ENCODE assay signal across 10 mouse cellular contexts in genomic region chr5:100871987-100872386, GRCm38 (mm10). TPM values are rescaled to one million over a fixed set of nuclear protein-coding genes. Genes with fewer than 3 reads are reported as not detected.
A peak's percentile ranks its signal among the peaks of the same experiment; 100 is the strongest.
DNase-seq lines count a peak whose midpoint lies in the region; ATAC-seq and TF ChIP-seq lines count a peak whose summit lies in the region.
"Had no signal": no experiment of that assay in that cellular context is flagged by ENCODE, and none has a peak within 500 bp of the region (broad histone marks: within the 10 kb centered on the region; RNA-seq: fewer than 3 reads in every experiment).

No protein-coding gene starts in this region.

- TF ChIP-seq CTCF in hindbrain, postnatal 0 days (IDR thresholded peaks at IDR 0.05; ENCODE audit: low read depth): no peak

- H3K9me3 ChIP-seq in hindbrain, postnatal 0 days (ENCODE audit: low read length): no peaks in the 10 kb centered on the region
- H3K9me3 ChIP-seq in heart, embryonic 12.5 days (replicated peaks): peaks cover 6% of the 10 kb centered on the region
- H3K9me3 ChIP-seq: embryonic facial prominence, embryonic 15.5 days had no signal

- DNase-seq in adrenal gland, adult (ENCODE audit: inconsistent age in 2 of 2, low spot score in 1 of 2): peak; percentile 36 to 68
- no peak for DNase-seq in adrenal gland, postnatal 10 days
- DNase-seq in CD4-positive helper T cell, adult 2 months (ENCODE audit: low read depth, low spot score): peak; percentile 57
- DNase-seq in c-Kit-positive CD71-positive TER-119-positive erythroid progenitor cells, embryonic 14.5 days (ENCODE audit: low spot score): peak; percentile 7
- DNase-seq in hindbrain, postnatal 0 days (ENCODE audit: low spot score): no peak
- DNase-seq in frontal cortex, postnatal 14 days (ENCODE audit: low spot score in 2 of 2): no peak
- DNase-seq: heart, postnatal 14 days had no signal

- H3K27me3 ChIP-seq in hindbrain, postnatal 0 days (ENCODE audit: insufficient read depth, low read length): no peaks in the 10 kb centered on the region
- no peaks in the 10 kb centered on the region for H3K27me3 ChIP-seq in heart, embryonic 12.5 days (replicated peaks)
- H3K27me3 ChIP-seq: embryonic facial prominence, embryonic 15.5 days had no signal

- peak; percentile 83 for ATAC-seq in megakaryocyte-erythroid progenitor cell, adult 5-6 weeks (replicated peaks; ENCODE audit: low FRiP score, low TSS enrichment, poor library complexity, severe bottlenecking)
- no peak for ATAC-seq in hindbrain, postnatal 0 days
- ATAC-seq in heart, embryonic 12.5 days (ENCODE audit: insufficient number of reproducible peaks, low FRiP score): no peak

- no peaks in the 10 kb centered on the region for H3K4me1 ChIP-seq in hindbrain, postnatal 0 days (ENCODE audit: insufficient read depth, low read length)
- H3K4me1 ChIP-seq in heart, embryonic 12.5 days (replicated peaks): peaks cover 12% of the 10 kb centered on the region
- H3K4me1 ChIP-seq: embryonic facial prominence, embryonic 15.5 days had no signal

- WGBS in hindbrain, postnatal 0 days: 87% methylated on average over 8 of the region's 8 CpGs
- 84% methylated on average over 8 of the region's 8 CpGs for WGBS in heart, embryonic 12.5 days

- H3K36me3 ChIP-seq in hindbrain, postnatal 0 days (ENCODE audit: insufficient read depth, low read length): no peaks in the 10 kb centered on the region
- H3K36me3 ChIP-seq in heart, embryonic 12.5 days: peaks cover 3% of the 10 kb centered on the region; the same call in 1 of the 2 replicates
- H3K36me3 ChIP-seq: embryonic facial prominence, embryonic 15.5 days had no signal

- no peak overlapping the region for H3K27ac ChIP-seq in hindbrain, postnatal 0 days
- no peak overlapping the region for H3K27ac ChIP-seq in heart, embryonic 12.5 days (ENCODE audit: poor library complexity, severe bottlenecking)
- H3K27ac ChIP-seq: embryonic facial prominence, embryonic 15.5 days had no signal

- no peak overlapping the region for H3K4me3 ChIP-seq in hindbrain, postnatal 0 days (ENCODE audit: low read length)
- H3K4me3 ChIP-seq in heart, embryonic 12.5 days: no peak overlapping the region
- H3K4me3 ChIP-seq: embryonic facial prominence, embryonic 15.5 days had no signal

- H3K4me2 ChIP-seq in hindbrain, postnatal 0 days (ENCODE audit: low read depth, low read length): no peak overlapping the region
- H3K4me2 ChIP-seq in heart, embryonic 12.5 days: no peak overlapping the region
- H3K4me2 ChIP-seq: embryonic facial prominence, embryonic 15.5 days had no signal

- no peak overlapping the region for H3K9ac ChIP-seq in hindbrain, postnatal 0 days (replicated peaks; ENCODE audit: low read length)
- H3K9ac ChIP-seq in heart, embryonic 12.5 days: no peak overlapping the region
- H3K9ac ChIP-seq: embryonic facial prominence, embryonic 15.5 days had no signal

RNA-seq across cellular contexts. Expression of gene Gpat3, which starts 26.5 kb away (rescaled TPM):
- 10 to 100 TPM; 10.0 to 10.2 TPM for total RNA-seq in adrenal gland, postnatal 10 days (2021)
- total RNA-seq in megakaryocyte-erythroid progenitor cell, adult 5-6 weeks (2014; fragmentation: Nextera tagmentation): 0.45 and 2.6 TPM in 2 replicates
- 0.65 TPM in 1 of 2 replicates, not detected in the other for total RNA-seq in megakaryocyte-erythroid progenitor cell, adult 5-6 weeks (2017)
- 0.47 and 1.5 TPM in 2 replicates for total RNA-seq in hindbrain, postnatal 0 days (2014; rRNA removed)
- 1.5 and 2.4 TPM in 2 replicates for polyA plus RNA-seq in hindbrain, postnatal 0 days (2015; fragmentation: Nextera tagmentation; extraction: Ambion mirVana)
- 11.8 and 12.1 TPM in 2 replicates for polyA plus RNA-seq in heart, embryonic 12.5 days (2016; fragmentation: Nextera tagmentation; extraction: Ambion mirVana)

RNA-seq across cellular contexts. Expression of gene Abraxas1, which starts 51.2 kb away (rescaled TPM):
- total RNA-seq in adrenal gland, postnatal 10 days (2021): 10 to 100 TPM; 12.9 to 17.9 TPM
- total RNA-seq in megakaryocyte-erythroid progenitor cell, adult 5-6 weeks (2014; fragmentation: Nextera tagmentation): 38.0 and 45.0 TPM in 2 replicates
- 46.8 and 81.4 TPM in 2 replicates for total RNA-seq in megakaryocyte-erythroid progenitor cell, adult 5-6 weeks (2017)
- 4.7 and 6.9 TPM in 2 replicates for total RNA-seq in hindbrain, postnatal 0 days (2014; rRNA removed)
- 10.7 and 11.4 TPM in 2 replicates for polyA plus RNA-seq in hindbrain, postnatal 0 days (2015; fragmentation: Nextera tagmentation; extraction: Ambion mirVana)
- 33.9 and 34.2 TPM in 2 replicates for polyA plus RNA-seq in heart, embryonic 12.5 days (2016; fragmentation: Nextera tagmentation; extraction: Ambion mirVana)

Comparison
In these comparisons a context has a peak if more than half of its experiments do, and no peak if none do; other contexts are left out.
1. DNase-seq: peak in adrenal gland, adult (2 of 2), CD4-positive helper T cell, adult 2 months (single experiment) and c-Kit-positive CD71-positive TER-119-positive erythroid progenitor cells, embryonic 14.5 days (single experiment); none in adrenal gland, postnatal 10 days (single experiment), hindbrain, postnatal 0 days (single experiment) and frontal cortex, postnatal 14 days (0 of 2).